Mouse (Mus musculus) CH12.LX (cell line): ENCODE measurements at regions not wholly inside any gene's neighbourhood (a gene's known extent, or its start where the extent isn't known, plus 50 kb on each side); places are given as distances from the start of the nearest gene placed in this dataset.
A peak's percentile ranks its signal among the peaks of the same experiment; 100 is the strongest.

Source experiments
- DNase-seq: peaks from one replicate; pipeline ENCODE4 v3.0.0-alpha.2; 2013; ENCODE audit errors: extremely low read depth
- H3K27ac ChIP-seq: 2 replicates; pipeline ENCODE4 v1.5.1; 2012; ENCODE audit warnings: low read depth, mild to moderate bottlenecking, control low read depth, moderate library complexity; ENCODE audit not compliant: insufficient read depth
- H3K27me3 ChIP-seq: replicated peaks from 2 replicates; pipeline ENCODE3; 2012; ENCODE audit warnings: inconsistent platforms
- H3K36me3 ChIP-seq, 2 experiments: replicated peaks in 1 of 2; 2 replicates each; pipeline versions ENCODE3 to v1.6.1; 2012; ENCODE audit warnings: inconsistent platforms in 1 of 2, low read length in 1 of 2, mild to moderate bottlenecking in 1 of 2, mixed read lengths in 1 of 2, moderate library complexity in 1 of 2; ENCODE audit not compliant: control insufficient read depth in 1 of 2, insufficient read depth in 1 of 2
- H3K4me1 ChIP-seq, 2 experiments: 2 replicates each; pipeline ENCODE4 v1.6.1; 2012; ENCODE audit warnings: inconsistent platforms in 1 of 2, moderate library complexity in 1 of 2; ENCODE audit not compliant: insufficient read depth in 2 of 2, control insufficient read depth in 1 of 2
- H3K4me2 ChIP-seq: 2 replicates; pipeline ENCODE4 v1.6.1; 2012; ENCODE audit warnings: low read depth, mild to moderate bottlenecking, control low read depth; ENCODE audit not compliant: poor library complexity, insufficient read depth, severe bottlenecking
- H3K4me3 ChIP-seq, 3 experiments: fragments of 150-350 bp in 1 of 3; sonication (generic) in 1 of 3; replicated peaks in 1 of 3; 2 replicates each; pipeline versions ENCODE3 to v1.5.1; 2011 to 2012; ENCODE audit warnings: low read depth in 2 of 3, low read length in 2 of 3, mild to moderate bottlenecking in 2 of 3, moderate library complexity in 2 of 3, control low read depth in 1 of 3, improper control_type of control experiment in 1 of 3, inconsistent platforms in 1 of 3, mixed read lengths in 1 of 3; ENCODE audit not compliant: poor library complexity in 1 of 3
- H3K79me2 ChIP-seq: replicated peaks from 2 replicates; pipeline ENCODE4 v1.6.1; 2012; ENCODE audit warnings: mild to moderate bottlenecking, moderate library complexity; ENCODE audit not compliant: control insufficient read depth, poor library complexity, insufficient read depth, severe bottlenecking; ENCODE audit errors: extremely low read depth
- H3K9ac ChIP-seq: 2 replicates; pipeline ENCODE4 v1.6.1; 2012; ENCODE audit warnings: low read depth, mild to moderate bottlenecking, control low read depth, moderate library complexity; ENCODE audit not compliant: insufficient read depth
- H3K9me3 ChIP-seq: replicated peaks from 2 replicates; pipeline ENCODE3; 2012; ENCODE audit warnings: low read length, inconsistent platforms, mixed read lengths
- BHLHE40 ChIP-seq: IDR thresholded peaks from 2 replicates; pipeline ENCODE4 v1.6.1; 2011; ENCODE audit warnings: mild to moderate bottlenecking, low read depth, low read length, improper control_type of control experiment
- CHD2 ChIP-seq: IDR thresholded peaks from 2 replicates; pipeline ENCODE4 v1.6.1; 2011; ENCODE audit warnings: low read length, improper control_type of control experiment
- CTCF ChIP-seq, 2 experiments: IDR thresholded peaks in 1 of 2; conservative IDR thresholded peaks in 1 of 2; 2 replicates each; pipeline ENCODE4 v1.5.1; 2011 to 2012; ENCODE audit warnings: low read depth in 2 of 2, low read length in 2 of 2, improper control_type of control experiment in 1 of 2, inconsistent platforms in 1 of 2, mild to moderate bottlenecking in 1 of 2, moderate library complexity in 1 of 2
- E2F4 ChIP-seq: IDR thresholded peaks from 2 replicates; pipeline ENCODE4 v1.6.1; 2011; ENCODE audit warnings: low read depth, low read length, improper control_type of control experiment; ENCODE audit not compliant: insufficient replicate concordance
- ELF1 ChIP-seq: IDR thresholded peaks from 2 replicates; pipeline ENCODE4 v1.6.1; 2014; ENCODE audit warnings: low read depth, mild to moderate bottlenecking, inconsistent platforms, low read length, improper control_type of control experiment
- ETS1 ChIP-seq: conservative IDR thresholded peaks from 2 replicates; pipeline ENCODE4 v1.6.1; 2012; ENCODE audit warnings: low read depth, mild to moderate bottlenecking, inconsistent platforms, low read length, improper control_type of control experiment, moderate library complexity
- GABPA ChIP-seq: IDR thresholded peaks from 2 replicates; pipeline ENCODE4 v1.6.1; 2012; ENCODE audit warnings: low read depth, low read length, improper control_type of control experiment, inconsistent platforms; ENCODE audit not compliant: insufficient replicate concordance
- JUN ChIP-seq: IDR thresholded peaks from 2 replicates; pipeline ENCODE4 v1.6.1; 2011; ENCODE audit warnings: low read depth, mild to moderate bottlenecking, low read length, improper control_type of control experiment, moderate library complexity; ENCODE audit not compliant: insufficient read depth
- JUND ChIP-seq: conservative IDR thresholded peaks from 2 replicates; pipeline ENCODE4 v1.6.1; 2011; ENCODE audit warnings: low read depth, low read length, improper control_type of control experiment
- KAT2A ChIP-seq: IDR thresholded peaks from 2 replicates; pipeline ENCODE4 v1.6.1; 2012; ENCODE audit warnings: low read length, improper control_type of control experiment, inconsistent platforms; ENCODE audit not compliant: insufficient replicate concordance
- MAX ChIP-seq: IDR thresholded peaks from 2 replicates; pipeline ENCODE4 v1.6.1; 2011; ENCODE audit warnings: low read length, improper control_type of control experiment
- MAZ ChIP-seq: IDR thresholded peaks from 2 replicates; pipeline ENCODE4 v1.6.1; 2012; ENCODE audit warnings: low read depth, mild to moderate bottlenecking, inconsistent platforms, low read length, improper control_type of control experiment, moderate library complexity
- MEF2A ChIP-seq: IDR thresholded peaks from 2 replicates; pipeline ENCODE4 v1.6.1; 2014; ENCODE audit warnings: low read depth, mild to moderate bottlenecking, inconsistent platforms, low read length, improper control_type of control experiment, borderline replicate concordance
- MYC ChIP-seq: IDR thresholded peaks from 2 replicates; pipeline ENCODE4 v1.6.1; 2011; ENCODE audit warnings: low read depth, mild to moderate bottlenecking, improper control_type of control experiment, low read length
- PAX5 ChIP-seq: IDR thresholded peaks from 2 replicates; pipeline ENCODE4 v1.6.1; 2012; ENCODE audit warnings: low read length, inconsistent platforms, mixed read lengths
- RAD21 ChIP-seq: IDR thresholded peaks from 2 replicates; pipeline ENCODE4 v1.6.1; 2011; ENCODE audit warnings: low read depth, mild to moderate bottlenecking, low read length, improper control_type of control experiment, moderate library complexity
- SMC3 ChIP-seq: IDR thresholded peaks from 2 replicates; pipeline ENCODE4 v1.6.1; 2011; ENCODE audit warnings: low read depth, low read length, improper control_type of control experiment
- TCF12 ChIP-seq: IDR thresholded peaks from 2 replicates; pipeline ENCODE4 v1.6.1; 2014; ENCODE audit warnings: low read depth, mild to moderate bottlenecking, inconsistent platforms, low read length, improper control_type of control experiment
- USF2 ChIP-seq: conservative IDR thresholded peaks from 2 replicates; pipeline ENCODE4 v1.6.1; 2011; ENCODE audit warnings: low read depth, low read length, improper control_type of control experiment
- ZC3H11A ChIP-seq: IDR thresholded peaks from 2 replicates; pipeline ENCODE4 v1.6.1; 2012; ENCODE audit warnings: low read depth, mild to moderate bottlenecking, inconsistent platforms, low read length, improper control_type of control experiment
- ZKSCAN1 ChIP-seq: IDR thresholded peaks from 2 replicates; pipeline ENCODE4 v1.6.1; 2012; ENCODE audit warnings: low read depth, inconsistent platforms, low read length, improper control_type of control experiment, borderline replicate concordance
- ZNF384 ChIP-seq: IDR thresholded peaks from 2 replicates; pipeline ENCODE4 v1.6.1; 2012; ENCODE audit warnings: low read depth, low read length, improper control_type of control experiment, inconsistent platforms
- dilution Hi-C: fragments of 300-500 bp; cut with MboI; formaldehyde crosslinking; loops from 2 replicates; pipeline ENCODE4 v1.14.3; 2020; ENCODE audit warnings: low sequenced_read_pairs; ENCODE audit not compliant: extremely low pct_unique_long_range_greater_than_20kb, extremely low pct_ligation_motif_present
- in situ Hi-C: fragments of 300-500 bp; cut with MboI; formaldehyde crosslinking; loops from 3 replicates; pipeline ENCODE4 v1.14.3; 2019; ENCODE audit warnings: low sequenced_read_pairs, low pct_ligation_motif_present, low pct_unique_long_range_greater_than_20kb, mixed read lengths

DNA sequence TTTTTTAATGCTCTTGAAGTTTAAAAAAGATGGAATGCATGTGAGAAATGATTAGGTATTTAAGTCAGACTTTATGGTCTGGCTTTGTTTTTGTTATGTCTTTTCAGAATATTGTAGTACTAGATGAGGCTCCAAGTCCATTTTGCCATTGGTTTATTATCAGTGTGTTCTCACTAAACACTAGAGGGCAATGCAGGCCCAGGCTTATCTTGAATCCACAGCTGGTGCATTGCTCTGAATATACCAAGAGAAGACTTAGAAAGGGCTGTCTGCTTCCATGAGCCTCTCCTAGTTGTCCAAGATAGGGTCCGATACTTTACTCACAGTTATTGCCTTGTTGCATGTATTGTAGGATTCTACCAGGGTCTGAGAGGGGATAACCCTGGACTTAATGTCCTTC is 151.7 kb downstream of the Sqor start:
- no peak overlapping the region for H3K9ac ChIP-seq
- H3K4me2 ChIP-seq: no peak overlapping the region; the same call in 1 of the 2 replicates
- H3K27me3 ChIP-seq: peaks cover 1% of the 10 kb centered on the region
- dilution Hi-C loops: no loop called here
- H3K4me3 ChIP-seq: no peak overlapping the region
- H3K79me2 ChIP-seq: no peaks in the 10 kb centered on the region
- no peak for TF ChIP-seq KAT2A
- TF ChIP-seq ZNF384: no peak
- TF ChIP-seq RAD21: peak; percentile 74
- TF ChIP-seq MAZ: no peak
- TF ChIP-seq CTCF (conservative IDR thresholded peaks at IDR 0.05 in 1 of 2, IDR thresholded peaks at IDR 0.05 in 1 of 2; ENCODE audit: low read depth in 2 of 2, low read length in 2 of 2): peak in 1 of 2 experiments; percentile 63; a peak in 3 of 4 replicates
- no peak for TF ChIP-seq MEF2A
- peak; percentile 43 for TF ChIP-seq SMC3
- in situ Hi-C loops: no loop called here
- no peaks in the 10 kb centered on the region for H3K9me3 ChIP-seq
- DNase-seq: peak; percentile 40
- H3K4me1 ChIP-seq: no peaks in the 10 kb centered on the region
- no peak overlapping the region for H3K27ac ChIP-seq
- no peaks in the 10 kb centered on the region for H3K36me3 ChIP-seq

DNA sequence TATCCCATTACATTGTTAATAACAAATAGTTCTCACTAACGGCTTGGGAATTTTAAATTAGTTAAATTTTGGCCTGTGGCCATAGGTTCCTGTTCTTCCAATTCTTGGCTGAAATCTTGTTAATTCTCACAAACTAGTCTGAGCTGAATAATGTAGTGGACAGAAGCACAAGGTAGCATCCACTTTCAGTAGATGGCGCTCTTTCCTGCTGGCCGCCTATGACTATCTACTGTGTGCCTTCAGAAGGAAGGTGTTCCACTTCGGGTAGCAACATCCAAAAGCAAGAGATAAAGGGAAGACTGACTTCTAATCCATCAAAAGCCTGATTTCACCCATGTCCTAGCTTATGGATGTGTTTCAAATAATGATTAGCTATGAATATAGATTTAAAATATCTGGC is 172.9 kb downstream of the Sqor start:
- peak; percentile 53 for DNase-seq
- in situ Hi-C loops (no loop called here), dilution Hi-C loops (no loop called here)
- Histone ChIP-seq H3K9me3 (no peaks in the 10 kb centered on the region), H3K4me3 (no peak overlapping the region), H3K4me1 (no peaks in the 10 kb centered on the region), H3K36me3 (no peaks in the 10 kb centered on the region), H3K79me2 (no peaks in the 10 kb centered on the region), H3K9ac (no peak overlapping the region), H3K27ac (no peak overlapping the region), H3K27me3 (no peaks in the 10 kb centered on the region), H3K4me2 (no peak overlapping the region)
- TF ChIP-seq E2F4: no peak
- no peak for TF ChIP-seq ZNF384
- TF ChIP-seq USF2: no peak
- peak; percentile 71 for TF ChIP-seq SMC3
- no peak for TF ChIP-seq MEF2A
- TF ChIP-seq CTCF (conservative IDR thresholded peaks at IDR 0.05 in 1 of 2, IDR thresholded peaks at IDR 0.05 in 1 of 2; ENCODE audit: low read depth in 2 of 2, low read length in 2 of 2): peak; percentile 46 to 78
- TF ChIP-seq BHLHE40: no peak
- TF ChIP-seq MAZ: no peak
- TF ChIP-seq JUN: no peak
- TF ChIP-seq ZC3H11A: 0 out of 2 replicates have a peak, but pooled peaks have one; percentile 3
- no peak for TF ChIP-seq GABPA
- no peak for TF ChIP-seq KAT2A
- no peak for TF ChIP-seq CHD2
- TF ChIP-seq ETS1: no peak
- no peak for TF ChIP-seq ELF1
- TF ChIP-seq ZKSCAN1: no peak
- TF ChIP-seq JUND: no peak
- no peak for TF ChIP-seq TCF12
- TF ChIP-seq RAD21: peak; percentile 75
- TF ChIP-seq MYC: no peak
- TF ChIP-seq PAX5: no peak
- no peak for TF ChIP-seq MAX
